Mouse (Mus musculus) T-cell, adult 2 months (primary cell): ENCODE measurements around the gene Cnppd1.

Experiments used
- DNase-seq: peaks from one replicate; pipeline ENCODE4 v3.0.0; 2022; ENCODE audit warnings: low spot score

Gene Cnppd1

GRCm38 (mm10) chr1:75142301-75143261 is at the start of gene Cnppd1, which contains the start of gene Retreg2:
Gene Cnppd1, minus strand, starts transcription at chr1:75142711.
Gene Retreg2, plus strand, starts transcription at chr1:75142778.
- DNase-seq: peak; percentile 97

DNA sequence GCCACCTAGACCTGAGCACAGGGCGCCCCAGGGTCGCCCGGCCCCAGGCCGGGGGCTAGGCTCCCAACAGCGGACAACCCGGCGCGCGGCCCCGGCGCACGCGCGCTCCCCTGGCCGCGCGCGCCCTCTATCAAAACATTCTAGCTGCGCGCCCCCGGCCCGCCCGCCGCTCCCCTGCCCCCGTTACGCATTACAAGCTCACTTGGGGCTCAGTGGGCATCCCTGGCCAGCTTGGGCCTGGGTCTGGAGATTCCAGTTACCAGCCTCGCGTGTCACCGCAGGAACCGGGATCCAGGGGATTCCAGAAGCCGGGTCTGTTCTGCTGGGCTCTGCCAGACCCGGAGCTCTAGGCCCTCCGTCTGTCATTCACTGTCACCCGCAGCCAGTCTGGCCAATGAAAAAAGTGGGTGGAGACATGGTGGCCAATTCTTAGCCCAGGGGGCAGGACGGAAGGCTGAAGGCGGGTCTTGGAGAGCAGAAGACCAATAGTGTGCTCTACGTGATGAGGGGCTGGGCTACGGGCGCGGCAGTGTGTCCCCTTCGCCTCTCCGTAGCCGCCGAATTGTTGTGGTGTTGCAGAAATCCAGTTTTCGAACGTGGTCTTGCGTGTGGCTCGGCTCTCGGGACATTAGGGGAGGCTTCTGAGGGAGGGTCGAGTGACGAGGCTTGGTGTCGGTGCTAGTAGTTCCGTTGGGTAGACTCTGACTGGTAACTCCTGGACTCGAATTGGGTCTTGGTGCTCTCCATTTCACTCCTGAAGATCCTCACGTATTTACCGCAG is 49.3 kb upstream of the Cnppd1 start, which contains the start of the genes Ankzf1 and Atg9a:
Gene Ankzf1, plus strand, starts transcription at position 530 of the 781 bp plus-strand sequence.
Gene Atg9a, minus strand, starts transcription at position 575 of the 781 bp plus-strand sequence.
- peak; percentile 97 for DNase-seq

DNA sequence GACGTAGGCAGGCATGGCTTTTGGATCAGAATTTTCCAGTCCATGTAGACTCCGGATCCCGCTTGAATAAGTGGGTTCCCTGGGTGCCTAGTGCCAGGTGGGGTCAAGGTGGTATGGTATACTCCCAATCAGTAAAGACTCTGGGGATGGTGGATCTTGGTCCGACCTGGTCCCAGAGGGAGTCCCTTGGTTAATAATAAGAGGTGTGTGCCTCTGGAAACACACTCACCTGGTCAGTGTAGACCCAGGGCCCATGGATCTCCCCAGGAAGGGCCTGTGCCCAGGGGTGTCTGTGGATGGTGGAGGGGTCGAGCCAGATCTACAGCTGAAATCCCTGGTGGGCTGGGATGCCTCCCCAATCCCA is 48.7 kb upstream of the Cnppd1 start:
- DNase-seq: no peak

DNA sequence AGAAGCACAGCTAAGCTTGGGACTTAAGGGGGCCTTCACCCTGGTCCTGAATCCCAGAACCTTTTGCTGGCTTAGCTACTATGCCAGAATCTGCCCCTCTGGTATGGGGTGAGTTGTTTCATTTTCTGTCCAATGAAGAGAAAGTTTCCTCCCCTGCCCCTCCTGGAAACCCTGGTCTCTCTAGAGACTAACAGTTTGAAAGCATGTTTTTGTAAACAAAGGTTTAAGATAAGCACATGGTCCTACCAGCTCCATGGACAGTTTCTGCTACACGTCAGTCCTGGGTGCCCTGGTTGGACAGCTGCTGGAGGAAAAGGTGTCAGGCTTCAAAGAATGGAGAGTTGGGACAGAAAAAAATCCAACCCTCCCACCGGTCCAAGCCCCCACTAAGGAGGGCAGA is 48.1 kb upstream of the Cnppd1 start:
- DNase-seq: no peak

GRCm38 (mm10) chr1:75187914-75188483 is 45.5 kb upstream of the Cnppd1 start:
- no peak for DNase-seq

DNA sequence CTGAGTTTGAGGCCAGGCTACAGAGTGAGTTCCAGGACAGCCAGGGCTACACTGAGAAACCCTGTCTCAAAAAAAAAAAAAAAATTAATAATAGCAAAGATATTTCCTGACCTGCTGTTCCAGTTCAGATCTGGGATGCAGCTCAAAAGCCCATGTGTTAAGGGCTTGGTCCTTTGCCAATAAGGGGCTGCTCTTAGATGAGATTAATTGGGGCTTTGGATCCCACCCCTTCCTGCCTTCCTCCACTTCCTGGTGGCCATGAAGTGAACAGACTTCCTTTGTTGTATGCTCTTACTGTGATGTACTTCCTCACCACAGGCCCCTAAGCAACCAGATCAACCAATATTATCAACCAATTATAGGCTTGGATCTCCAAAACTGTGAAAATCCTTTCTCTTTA is 44.6 kb upstream of the Cnppd1 start:
- no peak for DNase-seq

- DNase-seq: no peak
Measured at GRCm38 (mm10) chr1:75185495-75185894, 43.0 kb upstream of the Cnppd1 start.

DNA sequence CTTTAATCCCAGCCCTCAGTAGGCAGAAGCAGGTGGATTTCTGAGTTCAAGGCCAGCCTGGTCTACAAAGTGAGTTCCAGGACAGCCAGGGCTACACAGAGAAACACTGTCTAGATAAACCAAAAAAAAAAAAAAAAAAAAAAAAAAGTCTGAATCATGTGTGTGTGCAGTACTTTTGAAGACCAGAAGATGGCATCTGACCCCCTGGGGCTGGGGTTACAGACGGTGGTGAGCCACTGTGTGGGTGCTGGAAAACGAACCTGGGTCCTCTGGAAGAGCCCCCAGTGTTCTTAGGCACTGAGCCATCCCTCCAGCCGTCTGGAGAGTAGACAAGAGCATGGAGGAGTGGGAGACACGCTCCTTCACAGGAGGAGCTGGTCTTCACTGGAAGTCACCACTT is 39.6 kb upstream of the Cnppd1 start:
- DNase-seq: no peak

GRCm38 (mm10) chr1:75181377-75181870 is 38.9 kb upstream of the Cnppd1 start:
- no peak for DNase-seq

GRCm38 (mm10) chr1:75180741-75181140 is 38.2 kb upstream of the Cnppd1 start:
- DNase-seq: no peak

DNA sequence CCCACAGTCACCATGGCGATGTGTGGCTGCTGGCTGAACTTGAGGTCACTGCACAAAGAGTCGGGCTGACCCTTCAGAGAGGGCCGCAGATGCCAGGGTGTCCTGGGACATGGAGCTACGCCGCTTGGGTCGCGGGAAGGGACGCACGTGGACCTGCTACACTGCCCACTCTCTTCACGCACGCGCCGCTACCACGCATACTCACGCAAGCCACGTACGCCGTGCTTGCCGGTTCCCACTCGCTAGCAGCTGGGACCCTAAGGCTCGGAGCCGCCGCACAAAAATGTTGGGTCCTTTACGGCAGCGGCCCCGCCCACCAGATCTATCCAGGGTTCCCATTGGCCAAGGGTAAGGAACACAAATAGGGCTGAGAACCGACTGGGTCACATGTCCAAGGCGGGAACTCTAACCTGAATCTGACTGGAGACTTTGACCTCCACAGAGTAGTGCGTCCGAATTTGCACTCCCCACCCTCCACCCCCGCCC is 37.6 kb upstream of the Cnppd1 start, which contains the start of gene Abcb6:
Gene Abcb6, minus strand, starts transcription at position 288 of the 486 bp plus-strand sequence.
- peak; percentile 81 for DNase-seq

DNA sequence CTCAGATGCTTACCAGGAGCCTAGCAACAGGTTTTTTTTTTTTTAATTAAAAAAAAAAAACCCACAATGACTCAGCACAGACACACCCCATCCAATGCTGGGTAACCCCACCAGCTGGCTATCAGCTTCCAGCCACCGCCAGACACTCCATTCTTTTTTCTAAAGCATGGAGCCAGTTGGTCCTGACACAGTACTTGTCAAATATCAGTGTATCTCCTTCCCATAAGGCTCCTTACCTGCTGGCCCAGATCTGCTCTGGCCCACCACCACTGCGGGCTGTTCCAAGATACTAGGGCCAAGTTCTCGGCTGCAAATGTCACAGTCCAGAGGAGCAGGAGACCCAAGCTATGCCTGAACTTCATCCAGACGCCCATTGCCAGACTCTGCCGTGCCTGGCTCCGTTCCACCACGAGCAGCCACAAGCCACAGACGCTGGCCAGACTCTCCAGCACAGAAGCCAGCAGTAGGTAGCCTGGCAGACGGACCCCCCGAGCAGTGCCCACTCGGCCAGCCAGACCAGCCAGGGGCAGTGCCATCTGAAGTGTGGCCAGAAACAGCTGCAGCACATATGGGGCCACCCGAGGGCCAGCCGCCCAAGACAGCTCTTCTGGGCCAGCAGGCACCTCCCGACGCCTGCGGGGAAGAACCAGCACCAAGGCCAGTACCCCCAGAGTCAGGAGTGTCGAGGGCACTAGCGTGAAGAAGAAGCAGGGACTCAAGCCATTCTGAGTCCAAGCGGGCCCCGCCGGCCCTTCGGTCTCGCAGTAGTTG is 37.0 kb upstream of the Cnppd1 start:
- no peak for DNase-seq

- DNase-seq: peak; percentile 96
Measured at GRCm38 (mm10) chr1:75168472-75169464, 26.3 kb upstream of the Cnppd1 start, which contains the start of gene Zfand2b. Gene Zfand2b, plus strand, starts transcription at chr1:75168646.

DNA sequence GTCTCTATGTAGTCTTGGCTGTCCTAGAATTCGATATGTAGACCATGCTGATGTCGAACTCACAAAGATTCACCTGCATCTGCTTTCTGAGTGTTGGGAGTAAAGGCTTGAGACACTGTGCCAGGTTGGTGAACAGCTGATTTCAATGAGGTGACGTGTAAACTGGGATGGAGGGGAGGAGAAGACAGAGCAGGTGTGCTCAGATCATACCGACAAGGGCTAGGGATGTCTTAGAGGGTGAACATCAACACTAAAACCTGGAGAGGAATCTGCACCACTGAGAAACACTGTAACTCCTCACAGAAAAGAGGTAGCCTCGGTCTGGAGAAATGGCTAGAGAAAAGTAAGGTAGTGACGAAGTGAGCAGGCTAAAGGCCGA is 25.6 kb upstream of the Cnppd1 start:
- no peak for DNase-seq

- no peak for DNase-seq
Measured at GRCm38 (mm10) chr1:75160256-75160617, 17.7 kb upstream of the Cnppd1 start.

DNA sequence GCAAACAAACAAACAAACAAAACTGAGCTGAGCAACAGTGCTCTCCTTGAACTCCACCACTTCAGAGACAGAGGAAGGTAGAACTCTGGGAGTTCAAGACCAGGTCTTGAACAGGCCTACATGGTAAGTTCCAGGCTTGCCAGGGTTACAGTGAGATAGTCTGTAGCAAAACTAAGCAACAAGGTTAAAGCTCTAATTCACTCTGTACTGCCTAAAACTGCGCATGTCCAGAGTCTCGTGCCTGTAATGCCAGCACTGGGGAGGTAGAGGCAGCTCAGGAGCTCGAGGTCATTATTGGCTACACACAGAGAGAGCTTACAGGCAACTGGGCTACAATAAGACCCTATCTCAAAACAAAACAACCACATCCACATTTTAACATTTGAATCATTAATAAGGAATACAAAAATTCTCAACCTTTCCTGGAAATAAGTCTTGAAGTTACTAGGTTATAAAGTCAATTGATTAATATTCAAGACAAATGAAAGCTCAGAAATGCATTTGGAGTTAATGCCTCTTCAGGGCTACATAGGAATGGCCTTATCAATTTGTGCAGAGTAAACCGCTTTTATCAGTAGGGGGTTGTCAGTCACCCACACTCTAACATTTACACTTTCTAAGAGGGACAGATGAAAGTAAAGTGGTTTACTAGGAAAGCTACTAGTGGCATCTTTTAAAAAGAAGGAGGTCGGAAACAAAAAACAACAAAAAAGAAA is 17.2 kb upstream of the Cnppd1 start:
- no peak for DNase-seq

- DNase-seq: no peak
Measured at GRCm38 (mm10) chr1:75158990-75159389, 16.5 kb upstream of the Cnppd1 start.

- DNase-seq: no peak
Measured at GRCm38 (mm10) chr1:75155837-75156236, 13.3 kb upstream of the Cnppd1 start.

DNA sequence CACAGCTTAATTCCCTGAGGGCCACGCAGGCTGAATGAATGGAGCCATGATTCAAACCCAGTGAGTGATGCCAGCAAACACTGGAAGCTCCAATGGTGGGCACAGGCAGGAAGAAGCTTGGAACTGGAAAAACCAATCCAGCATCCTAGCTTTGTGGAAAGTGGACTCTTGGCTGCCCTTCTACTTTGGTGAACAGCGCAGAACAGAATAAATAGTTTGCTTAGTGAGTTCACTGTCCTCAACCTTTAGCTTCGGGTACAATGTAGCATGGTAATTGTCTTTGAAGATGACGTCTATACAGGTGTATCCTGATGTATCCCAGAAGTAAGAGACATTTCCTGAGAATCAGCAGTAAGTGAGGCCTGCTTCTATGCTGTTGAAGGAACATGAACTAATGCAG is 6.2 kb upstream of the Cnppd1 start:
- DNase-seq: no peak
